ENCODE assay signal across 29 mouse cellular contexts in genomic region chr16:81536230-81536629, GRCm38 (mm10).
"Had no signal": no experiment of that assay in that cellular context is flagged by ENCODE, and none has a peak within 500 bp of the region (broad histone marks: within the 10 kb centered on the region; RNA-seq: fewer than 3 reads in every experiment).

No protein-coding gene starts in this region.

- H3K27ac ChIP-seq: heart, adult 2 months; heart, embryonic 13.5 days; heart, embryonic 15.5 days; hindbrain, embryonic 13.5 days; hindbrain, embryonic 15.5 days; hindbrain, postnatal 0 days; kidney, embryonic 15.5 days; kidney, postnatal 0 days; left cerebral cortex, adult 2 months; limb, embryonic 10.5 days; limb, embryonic 12.5 days; liver, embryonic 13.5 days; liver, embryonic 15.5 days had no signal

- H3K9ac ChIP-seq: heart, embryonic 13.5 days; heart, embryonic 15.5 days; hindbrain, embryonic 13.5 days; hindbrain, embryonic 15.5 days; kidney, embryonic 15.5 days; limb, embryonic 12.5 days; liver, embryonic 13.5 days; liver, embryonic 15.5 days; liver, postnatal 0 days had no signal

- H3K36me3 ChIP-seq: heart, embryonic 13.5 days; heart, embryonic 15.5 days; hindbrain, embryonic 13.5 days; hindbrain, embryonic 15.5 days; kidney, embryonic 15.5 days; limb, embryonic 10.5 days; limb, embryonic 12.5 days; liver, embryonic 13.5 days; liver, embryonic 15.5 days had no signal

- H3K27me3 ChIP-seq: heart, embryonic 13.5 days; heart, embryonic 15.5 days; hindbrain, embryonic 13.5 days; hindbrain, embryonic 15.5 days; kidney, embryonic 15.5 days; limb, embryonic 12.5 days; liver, embryonic 13.5 days; liver, embryonic 15.5 days had no signal

- H3K4me3 ChIP-seq: heart, adult 2 months; heart, embryonic 13.5 days; heart, embryonic 15.5 days; hindbrain, embryonic 13.5 days; hindbrain, embryonic 15.5 days; kidney, embryonic 15.5 days; left cerebral cortex, adult 2 months; limb, embryonic 10.5 days; limb, embryonic 12.5 days; liver, embryonic 13.5 days; liver, embryonic 15.5 days had no signal

- DNase-seq: gastrocnemius, postnatal 14 days; gastrocnemius, postnatal 36 days; heart, adult 11 months; heart, adult 2 months; heart, postnatal 14 days; heart, postnatal 36 days; kidney, adult 11 months; kidney, adult 2 months; kidney, adult 9 months; kidney, postnatal 14 days; kidney, postnatal 36 days; layer of hippocampus, adult 9-11 months; liver; liver, embryonic 13.5 days; liver, postnatal 0 days had no signal

- H3K9me3 ChIP-seq: heart, embryonic 13.5 days; heart, embryonic 15.5 days; hindbrain, embryonic 13.5 days; hindbrain, embryonic 15.5 days; kidney, embryonic 15.5 days; limb, embryonic 10.5 days; limb, embryonic 12.5 days; liver, embryonic 13.5 days; liver, embryonic 15.5 days had no signal

- ATAC-seq: hindbrain, postnatal 0 days; intestine, embryonic 16.5 days; liver, postnatal 0 days had no signal

- H3K4me1 ChIP-seq: heart, embryonic 13.5 days; heart, embryonic 15.5 days; hindbrain, embryonic 13.5 days; hindbrain, embryonic 15.5 days; kidney, embryonic 15.5 days; limb, embryonic 10.5 days; limb, embryonic 12.5 days; liver, embryonic 13.5 days; liver, embryonic 15.5 days had no signal

- H3K4me2 ChIP-seq: heart, embryonic 11.5 days; heart, embryonic 13.5 days; heart, embryonic 15.5 days; hindbrain, embryonic 13.5 days; hindbrain, embryonic 15.5 days; kidney, embryonic 15.5 days; limb, embryonic 12.5 days; liver, embryonic 11.5 days; liver, embryonic 13.5 days; liver, embryonic 15.5 days had no signal
